Mouse (Mus musculus): ENCODE results near the gene Tnfsf13.

Tnfsf13 gene

GRCm38 (mm10) chr11:69685526-69686148, at the start of gene Tnfsf13:
Gene Tnfsf13, minus strand, starts transcription at chr11:69685784.
- no peak for DNase-seq (ENCODE audit: low read depth, low spot score)

GRCm38 (mm10) chr11:69731408-69731807, 45.8 kb upstream of the Tnfsf13 start:
- DNase-seq (ENCODE audit: low read depth, low spot score): peak; percentile 37

- peak; percentile 86 for DNase-seq (ENCODE audit: low read depth, low spot score)
Observed at GRCm38 (mm10) chr11:69729063-69729462, 43.5 kb upstream of the Tnfsf13 start.

- DNase-seq (ENCODE audit: low read depth, low spot score): no peak
Observed at GRCm38 (mm10) chr11:69725951-69726350, 40.4 kb upstream of the Tnfsf13 start.

- no peak for DNase-seq (ENCODE audit: low read depth, low spot score)
Observed at GRCm38 (mm10) chr11:69723074-69723473, 37.5 kb upstream of the Tnfsf13 start.

GRCm38 (mm10) chr11:69720852-69721251, 35.3 kb upstream of the Tnfsf13 start:
- no peak for DNase-seq (ENCODE audit: low read depth, low spot score)

GRCm38 (mm10) chr11:69719423-69719822, 33.8 kb upstream of the Tnfsf13 start:
- DNase-seq (ENCODE audit: low read depth, low spot score): no peak

- no peak for DNase-seq (ENCODE audit: low read depth, low spot score)
Observed at GRCm38 (mm10) chr11:69718661-69719060, 33.1 kb upstream of the Tnfsf13 start.

- DNase-seq (ENCODE audit: low read depth, low spot score): peak; percentile 20
Observed at GRCm38 (mm10) chr11:69716953-69717352, 31.4 kb upstream of the Tnfsf13 start.

- no peak for DNase-seq (ENCODE audit: low read depth, low spot score)
Observed at GRCm38 (mm10) chr11:69715929-69716328, 30.3 kb upstream of the Tnfsf13 start.

- DNase-seq (ENCODE audit: low read depth, low spot score): peak; percentile 42
Observed at GRCm38 (mm10) chr11:69715482-69715881, 29.9 kb upstream of the Tnfsf13 start.

GRCm38 (mm10) chr11:69714636-69715329, 29.2 kb upstream of the Tnfsf13 start:
- no peak for DNase-seq (ENCODE audit: low read depth, low spot score)

- no peak for DNase-seq (ENCODE audit: low read depth, low spot score)
Observed at GRCm38 (mm10) chr11:69712954-69713672, 27.5 kb upstream of the Tnfsf13 start.

GRCm38 (mm10) chr11:69711082-69711481, 25.5 kb upstream of the Tnfsf13 start:
- no peak for DNase-seq (ENCODE audit: low read depth, low spot score)

- DNase-seq (ENCODE audit: low read depth, low spot score): no peak
Observed at GRCm38 (mm10) chr11:69710470-69710869, 24.9 kb upstream of the Tnfsf13 start.

GRCm38 (mm10) chr11:69709554-69710446, 24.2 kb upstream of the Tnfsf13 start:
- no peak for DNase-seq (ENCODE audit: low read depth, low spot score)

GRCm38 (mm10) chr11:69708614-69709265, 23.2 kb upstream of the Tnfsf13 start:
- DNase-seq (ENCODE audit: low read depth, low spot score): no peak

- DNase-seq (ENCODE audit: low read depth, low spot score): no peak
Observed at GRCm38 (mm10) chr11:69707873-69708381, 22.3 kb upstream of the Tnfsf13 start.

GRCm38 (mm10) chr11:69707480-69707847, 21.9 kb upstream of the Tnfsf13 start:
- no peak for DNase-seq (ENCODE audit: low read depth, low spot score)

GRCm38 (mm10) chr11:69706775-69707479, 21.3 kb upstream of the Tnfsf13 start:
- DNase-seq (ENCODE audit: low read depth, low spot score): no peak
